Mouse (Mus musculus) ES-E14 (cell line): Measurements from ENCODE around the gene Mn1.

ENCODE experiments used
- CHD2 ChIP-seq: IDR thresholded peaks from 2 replicates; pipeline ENCODE4 v1.6.1; 2014; ENCODE audit warnings: mild to moderate bottlenecking, low read depth, low read length, inconsistent platforms
- HCFC1 ChIP-seq: IDR thresholded peaks from 2 replicates; pipeline ENCODE4 v1.6.1; 2012; ENCODE audit warnings: low read length, inconsistent platforms, borderline replicate concordance; ENCODE audit not compliant: insufficient read depth
- MAFK ChIP-seq: IDR thresholded peaks from 2 replicates; pipeline ENCODE4 v1.6.1; 2014; ENCODE audit warnings: mild to moderate bottlenecking, low read depth, low read length, inconsistent platforms; ENCODE audit not compliant: insufficient read depth
- ZC3H11A ChIP-seq: IDR thresholded peaks from 2 replicates; pipeline ENCODE4 v1.6.1; 2012; ENCODE audit warnings: low read depth, mild to moderate bottlenecking, inconsistent platforms, low read length, borderline replicate concordance

- TF ChIP-seq ZC3H11A = no peak
- no peak for TF ChIP-seq CHD2
- no peak for TF ChIP-seq HCFC1
- TF ChIP-seq MAFK = no peak
Measured at GRCm38 (mm10) chr5:111505241-111505640, 88.1 kb downstream of the Mn1 start.
